Mouse (Mus musculus) intestine, embryonic 14.5 days (tissue): ENCODE measurements around the gene 1700067K01Rik. TPM values are rescaled to one million over a fixed set of nuclear protein-coding genes. Genes with fewer than 3 reads are reported as not detected.

Source experiments
- ATAC-seq: fragments of 200-750 bp; cut with Nextera tagmentation; replicated peaks from 2 replicates; pipeline ENCODE4 v1.8.0; 2017; ENCODE audit warnings: low read depth, moderate number of reproducible peaks, moderate TSS enrichment, moderate library complexity; ENCODE audit not compliant: low FRiP score, low TSS enrichment
- DNase-seq: peaks from one replicate; pipeline ENCODE4 v3.0.0-alpha.2; 2018; ENCODE audit warnings: low spot score
- H3K27ac ChIP-seq: fragments of 300-500 bp; sonication (generic); 2 replicates; pipeline ENCODE4 v1.5.1; 2014; ENCODE audit warnings: low read depth, mild to moderate bottlenecking, control low read depth
- H3K27me3 ChIP-seq: fragments of 300-500 bp; sonication (generic); replicated peaks from 2 replicates; pipeline ENCODE4 v1.6.1; 2014; ENCODE audit warnings: low read length, control low read depth; ENCODE audit not compliant: control insufficient read depth, insufficient read depth
- H3K36me3 ChIP-seq: fragments of 300-500 bp; sonication (generic); 2 replicates; pipeline ENCODE4 v1.6.1; 2014; ENCODE audit warnings: low read length, control low read depth; ENCODE audit not compliant: control insufficient read depth, insufficient read depth
- H3K4me1 ChIP-seq: fragments of 300-500 bp; sonication (generic); replicated peaks from 2 replicates; pipeline ENCODE4 v1.6.1; 2014; ENCODE audit warnings: low read length, control low read depth, mixed read lengths; ENCODE audit not compliant: control insufficient read depth, insufficient read depth
- H3K4me2 ChIP-seq: fragments of 300-500 bp; sonication (generic); 2 replicates; pipeline ENCODE4 v1.6.1; 2014; ENCODE audit warnings: low read length
- H3K4me3 ChIP-seq: fragments of 300-500 bp; sonication (generic); 2 replicates; pipeline ENCODE4 v1.5.1; 2014; ENCODE audit warnings: low read depth, low read length, control low read depth, mixed read lengths
- H3K9ac ChIP-seq: fragments of 300-500 bp; sonication (generic); 2 replicates; pipeline ENCODE4 v1.6.1; 2014; ENCODE audit warnings: mild to moderate bottlenecking, low read length
- H3K9me3 ChIP-seq: fragments of 300-500 bp; sonication (generic); 2 replicates; pipeline ENCODE4 v1.6.1; 2016; ENCODE audit warnings: low read length, control low read depth; ENCODE audit not compliant: control insufficient read depth
- WGBS: fragments of 180-500 bp; shearing (Covaris S2); extraction: QIAGEN DNeasy Blood & Tissue Kit; methylation state at CpG from one replicate; pipeline ENCODE4 v1.1.7; 2014; 5-methylcytosine and 5-hydroxymethylcytosine counted together
- microRNA counts: library from miRNA; unstranded; fragments of <30 nt; microRNA quantifications from one replicate; lab custom pipeline; 2016
- microRNA-seq: library from miRNA; unstranded; fragments of <30 nt; microRNA quantifications from one replicate; pipeline ENCODE4, GENCODE M21; 2016
- polyA plus RNA-seq: library from polyadenylated mRNA; unstranded; fragments of >200 nt; fragmentation: Nextera tagmentation; extraction: Ambion mirVana; gene quantifications from 2 replicates; pipeline ENCODE4 v1.2.1, GENCODE M21; 2014

1700067K01Rik gene
- polyA plus RNA-seq, 1 experiment from 2014 or later = 0.39 TPM

DNA sequence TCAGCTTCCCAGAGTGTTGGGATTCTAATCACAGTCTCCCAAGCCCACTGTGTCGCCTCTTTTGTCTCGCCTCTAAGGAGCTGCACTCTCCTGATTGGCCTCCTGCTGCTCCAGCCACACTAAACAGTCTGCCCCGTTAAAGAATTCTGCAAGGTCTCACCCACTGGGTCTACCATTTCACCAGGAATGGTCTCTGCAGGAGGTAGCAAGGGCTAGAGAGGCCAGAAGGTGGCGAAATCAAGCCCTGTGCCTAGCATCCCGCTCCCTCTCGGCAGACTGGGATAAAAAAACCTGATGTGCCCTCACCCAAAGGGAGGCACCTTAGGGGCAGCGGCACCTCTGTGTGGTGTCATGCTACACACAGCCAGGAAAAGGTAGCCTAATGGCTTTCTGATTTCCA, 42.8 kb downstream of the 1700067K01Rik start:
- no peak overlapping the region for H3K4me2 ChIP-seq

DNA sequence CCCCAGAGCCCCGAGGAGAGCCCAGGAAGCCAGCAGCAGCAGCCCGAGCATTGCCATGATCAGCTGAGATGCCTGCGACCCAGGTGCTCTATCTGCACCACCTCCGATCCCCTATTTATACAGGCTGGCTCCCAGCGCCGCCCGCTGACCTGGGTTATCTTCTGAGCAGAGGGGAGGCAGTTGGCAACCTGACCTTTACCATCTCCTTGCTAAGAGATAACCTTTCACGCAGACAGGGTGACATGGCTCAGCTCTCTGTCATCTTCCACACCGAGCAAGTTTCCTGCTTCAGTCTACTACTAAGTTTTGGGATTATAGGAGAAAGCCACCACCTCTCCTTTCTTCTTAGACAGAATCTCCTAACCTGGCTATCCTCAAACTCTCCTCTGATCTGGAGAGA, 43.6 kb downstream of the 1700067K01Rik start, which contains the start of gene Rln3:
TSS of gene Rln3 (minus strand) at position 101 of the 400 bp plus-strand sequence.
- no peaks in the 10 kb centered on the region; the same call in 1 of the 2 replicates for H3K4me1 ChIP-seq
- H3K4me2 ChIP-seq = peak within 1 kb of the TSS; percentile 11; the same call in 1 of the 2 replicates
- DNase-seq (no peak), ATAC-seq (no peak)
- WGBS = 6% methylated on average over 9 of the region's 9 CpGs
- no peaks in the 10 kb centered on the region for H3K9me3 ChIP-seq
- no peak within 1 kb of the TSS for H3K9ac ChIP-seq
- no peak within 1 kb of the TSS for H3K4me3 ChIP-seq
- no peak within 1 kb of the TSS for H3K27ac ChIP-seq
- H3K36me3 ChIP-seq = no peaks in the 10 kb centered on the region
- H3K27me3 ChIP-seq = peaks cover 49% of the 10 kb centered on the region

More for the DNA sequence above, 42.8 kb downstream of the 1700067K01Rik start:
- H3K27me3 ChIP-seq = peaks cover 51% of the 10 kb centered on the region
- H3K4me1 ChIP-seq = no peaks in the 10 kb centered on the region; the same call in 1 of the 2 replicates
- no peaks in the 10 kb centered on the region for H3K9me3 ChIP-seq
- H3K27ac ChIP-seq = no peak overlapping the region
- H3K9ac ChIP-seq = no peak overlapping the region
- H3K36me3 ChIP-seq = no peaks in the 10 kb centered on the region
- no peak for ATAC-seq
- no peak for DNase-seq
- WGBS = 11% methylated on average over 7 of the region's 7 CpGs
- H3K4me3 ChIP-seq = no peak overlapping the region

DNA sequence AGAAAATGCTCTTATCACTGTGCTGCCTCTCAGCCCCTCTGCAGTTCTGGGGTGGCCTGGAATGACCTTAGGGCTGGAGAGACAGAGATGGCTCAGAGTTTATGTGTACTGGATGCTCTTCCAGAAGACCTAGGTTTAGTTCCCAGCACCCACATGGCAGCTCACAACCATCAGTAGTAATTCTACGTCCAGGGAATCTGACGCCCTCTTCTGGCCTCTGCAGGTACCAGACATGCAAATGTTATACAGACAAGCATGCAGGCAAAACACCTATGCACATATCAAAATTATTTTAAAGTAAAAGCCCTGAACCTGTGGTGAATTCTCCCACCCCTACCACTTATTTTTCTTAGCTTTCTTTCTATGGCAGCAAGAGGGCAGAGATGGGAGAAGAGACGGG, 45.2 kb downstream of the 1700067K01Rik start:
- peaks cover 40% of the 10 kb centered on the region for H3K27me3 ChIP-seq
- DNase-seq = no peak
- ATAC-seq = no peak
- no peak overlapping the region for H3K4me2 ChIP-seq
- H3K27ac ChIP-seq = no peak overlapping the region
- no peaks in the 10 kb centered on the region; the same call in 1 of the 2 replicates for H3K4me1 ChIP-seq
- no peaks in the 10 kb centered on the region for H3K36me3 ChIP-seq
- WGBS = 90% methylated on average over 3 of the region's 3 CpGs
- H3K4me3 ChIP-seq = no peak overlapping the region
- H3K9me3 ChIP-seq = no peaks in the 10 kb centered on the region
- H3K9ac ChIP-seq = no peak overlapping the region

DNA sequence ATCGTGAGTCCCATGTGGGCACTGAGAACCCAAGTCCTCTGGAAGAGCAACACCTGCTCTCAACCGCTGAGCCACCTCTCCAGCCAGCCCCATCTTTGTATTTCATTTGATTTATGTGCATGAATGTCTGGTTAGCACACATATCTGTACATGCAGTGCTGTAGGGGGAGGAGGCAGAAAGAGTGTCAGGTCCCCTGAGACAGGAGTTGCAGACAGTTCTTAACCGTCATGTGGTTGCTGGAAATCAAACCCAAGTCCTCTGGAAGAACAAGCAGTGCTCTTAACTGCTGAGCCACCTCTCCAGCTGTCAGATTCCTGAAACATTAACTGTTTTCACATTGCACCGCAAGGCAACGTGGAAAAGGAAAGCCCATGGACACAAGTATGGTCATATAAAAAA, 46.9 kb downstream of the 1700067K01Rik start:
- ATAC-seq = no peak
- Histone ChIP-seq H3K27me3 (peaks cover 23% of the 10 kb centered on the region), H3K9ac (no peak overlapping the region), H3K4me1 (no peaks in the 10 kb centered on the region), H3K36me3 (no peaks in the 10 kb centered on the region), H3K27ac (no peak overlapping the region), H3K9me3 (no peaks in the 10 kb centered on the region), H3K4me3 (no peak overlapping the region), H3K4me2 (no peak overlapping the region)
- 60% methylated on average over 5 of the region's 5 CpGs for WGBS
- no peak for DNase-seq

DNA sequence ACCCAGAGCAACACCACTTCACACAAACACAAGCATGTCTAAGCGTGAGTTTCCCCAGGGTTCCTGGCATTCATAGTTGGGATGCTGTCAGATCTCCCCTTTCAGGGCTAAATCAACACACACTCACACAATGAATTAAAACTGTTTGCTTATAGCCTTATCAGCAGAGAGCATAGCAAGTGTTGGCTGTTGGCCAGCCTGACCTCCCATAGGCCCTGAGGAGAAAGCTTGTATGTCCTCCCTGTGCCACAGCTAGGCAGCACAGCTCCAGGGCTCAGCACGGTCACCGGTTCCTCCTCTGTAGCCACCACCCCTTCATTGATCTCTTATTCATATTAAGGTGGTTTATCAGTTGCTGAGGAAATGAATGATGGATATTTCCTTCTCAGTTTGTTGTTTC, 51.4 kb downstream of the 1700067K01Rik start:
- Histone ChIP-seq H3K9ac (no peak overlapping the region), H3K4me2 (no peak overlapping the region), H3K9me3 (no peaks in the 10 kb centered on the region), H3K4me3 (no peak overlapping the region), H3K4me1 (no peaks in the 10 kb centered on the region), H3K36me3 (no peaks in the 10 kb centered on the region), H3K27me3 (no peaks in the 10 kb centered on the region), H3K27ac (no peak overlapping the region)
- WGBS = 66% methylated on average over 3 of the region's 3 CpGs
- DNase-seq (no peak), ATAC-seq (no peak; the same call in 1 of the 2 replicates)

DNA sequence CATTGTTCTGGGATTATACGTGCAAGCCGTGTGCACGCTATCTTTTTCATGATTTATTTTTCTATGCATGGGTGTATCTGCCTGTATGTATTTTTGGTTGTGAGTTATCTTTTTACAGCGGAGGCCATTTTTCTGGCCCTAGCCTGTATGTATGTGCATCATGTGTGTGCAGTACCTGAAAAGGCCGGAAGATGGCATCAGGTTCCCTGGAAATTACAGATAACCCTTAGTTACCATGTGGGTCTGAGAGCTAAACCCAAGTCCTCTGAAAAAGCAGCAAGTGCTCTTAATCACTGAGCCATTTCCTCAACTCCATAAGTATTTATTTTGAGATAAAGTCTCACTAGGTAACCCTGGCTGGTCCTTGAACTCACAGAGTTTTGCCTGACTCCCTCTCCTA, 51.9 kb downstream of the 1700067K01Rik start:
- WGBS = 95% methylated on average over 5 of the region's 5 CpGs
- Histone ChIP-seq H3K27ac (no peak overlapping the region), H3K9ac (no peak overlapping the region), H3K36me3 (no peaks in the 10 kb centered on the region), H3K4me2 (no peak overlapping the region), H3K27me3 (no peaks in the 10 kb centered on the region), H3K4me1 (no peaks in the 10 kb centered on the region), H3K9me3 (no peaks in the 10 kb centered on the region), H3K4me3 (no peak overlapping the region)
- DNase-seq (no peak), ATAC-seq (no peak)

MicroRNA genes within 50 kb of the gene (microRNA counts, 519-probe panel; counts per million panel counts)
- not detected for microRNA mmu-miR-1199 (lab: Ali Mortazavi, UCI)

Small RNA genes lying within 50 kb of the gene (microRNA-seq; reads per million reads assigned to microRNA genes)
- gene Mir1199 (2.3 reads per million, percentile 24 among the genes with 10 or more reads in this experiment), gene Mir8111 (2.5 reads per million, percentile 25 among the genes with 10 or more reads in this experiment)

Other genes with a start within 250 kb of the 1700067K01Rik start
- gene Adgrl1, start 101.4 kb upstream of the 1700067K01Rik start, polyA plus RNA-seq = 21.8 and 24.9 TPM in 2 replicates
- 0.23 and 0.37 TPM in 2 replicates for gene Gm10644, start 46.3 kb upstream of the 1700067K01Rik start, polyA plus RNA-seq
- 64.8 and 70.9 TPM in 2 replicates for gene Asf1b, start 46.0 kb upstream of the 1700067K01Rik start, polyA plus RNA-seq
- gene Prkaca, start 28.5 kb upstream of the 1700067K01Rik start, polyA plus RNA-seq = 97.9 and 105 TPM in 2 replicates
- gene Samd1, start 3.8 kb upstream of the 1700067K01Rik start, polyA plus RNA-seq = 15.4 and 17.6 TPM in 2 replicates
- gene 2210011C24Rik, start 10.7 kb downstream of the 1700067K01Rik start, polyA plus RNA-seq = 1.3 and 1.6 TPM in 2 replicates
- gene Palm3, start 20.0 kb downstream of the 1700067K01Rik start, polyA plus RNA-seq = 5.8 and 7.0 TPM in 2 replicates
- gene Il27ra, start 41.1 kb downstream of the 1700067K01Rik start, polyA plus RNA-seq = 0.69 and 1.2 TPM in 2 replicates
- 0.40 and 0.41 TPM in 2 replicates for gene Rln3, start 43.5 kb downstream of the 1700067K01Rik start, polyA plus RNA-seq
- 1.5 and 1.9 TPM in 2 replicates for gene Gm10643, start 63.6 kb downstream of the 1700067K01Rik start, polyA plus RNA-seq
- gene Rfx1, start 65.3 kb downstream of the 1700067K01Rik start, polyA plus RNA-seq = 11.1 and 11.6 TPM in 2 replicates
- 10.8 and 11.7 TPM in 2 replicates for gene Dcaf15, start 103.3 kb downstream of the 1700067K01Rik start, polyA plus RNA-seq
- gene Podnl1, start 124.5 kb downstream of the 1700067K01Rik start, polyA plus RNA-seq = 0.46 and 0.49 TPM in 2 replicates
- 17.4 and 19.5 TPM in 2 replicates for gene Cc2d1a, start 146.4 kb downstream of the 1700067K01Rik start, polyA plus RNA-seq
- 0.48 and 0.92 TPM in 2 replicates for gene 4930432K21Rik, start 146.5 kb downstream of the 1700067K01Rik start, polyA plus RNA-seq
- gene Nanos3, start 183.7 kb downstream of the 1700067K01Rik start, polyA plus RNA-seq = 4.1 and 4.4 TPM in 2 replicates
- gene Zswim4, start 235.6 kb downstream of the 1700067K01Rik start, polyA plus RNA-seq = 10.9 and 11.5 TPM in 2 replicates
- gene D8Ertd738e, start 248.2 kb downstream of the 1700067K01Rik start, polyA plus RNA-seq = 377 and 380 TPM in 2 replicates